Mouse (Mus musculus): Measurements from ENCODE around the gene Tiparp.
A peak's percentile ranks its signal among the peaks of the same experiment; 100 is the strongest.

Tiparp gene

DNA sequence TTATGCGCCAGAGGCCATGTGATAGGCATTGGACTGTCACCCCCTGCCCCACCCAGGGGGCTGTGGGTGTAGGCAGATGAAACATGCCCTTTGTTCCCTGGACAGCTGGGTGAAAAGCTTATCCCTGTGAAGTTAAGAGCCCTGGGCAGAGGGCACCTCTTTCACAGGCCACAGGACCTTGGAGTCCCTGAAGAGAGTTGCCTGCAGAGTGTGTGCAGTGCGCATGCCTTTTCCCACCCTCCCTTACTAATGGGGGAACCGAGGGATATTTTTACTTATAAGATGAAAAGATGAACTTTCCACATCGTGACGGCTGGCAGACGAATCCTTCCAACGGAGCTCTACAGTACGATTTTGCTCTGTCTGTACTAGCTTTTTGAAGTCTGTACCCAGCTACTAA lies 57.1 kb downstream of the Tiparp start:
- no peak for DNase-seq (ENCODE audit: low spot score)

DNA sequence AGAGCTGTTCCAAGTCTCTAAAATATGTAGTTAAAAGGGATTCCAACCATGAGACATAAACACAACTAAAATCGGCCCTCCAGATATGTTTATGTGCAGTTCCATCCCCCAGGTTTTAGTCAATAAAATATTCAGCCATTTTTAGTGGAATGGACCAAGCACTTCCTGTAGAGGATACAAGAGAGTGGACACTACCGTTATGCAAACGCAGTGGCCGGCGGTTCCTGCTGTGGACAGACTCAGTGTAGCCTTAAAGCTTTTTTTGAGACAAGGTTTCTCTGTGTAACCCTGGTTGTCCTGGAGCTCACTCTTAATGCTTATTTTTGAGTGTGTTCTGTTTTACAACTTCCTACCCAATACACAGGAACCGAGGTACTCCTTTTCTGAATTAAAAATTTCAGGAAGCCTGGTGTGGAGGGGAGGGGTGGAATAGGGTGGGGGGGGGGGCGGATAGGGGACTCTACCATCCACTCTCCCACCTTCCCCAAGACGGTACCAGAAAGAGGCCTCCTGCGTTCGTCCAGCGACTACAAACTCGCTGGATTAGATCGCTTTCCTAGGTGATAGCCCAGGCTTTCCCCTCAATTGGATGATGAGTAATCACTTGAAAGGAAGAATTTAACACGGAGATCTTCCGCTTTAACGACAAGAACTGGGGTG lies 57.7 kb downstream of the Tiparp start:
- no peak for DNase-seq (ENCODE audit: low spot score)

DNA sequence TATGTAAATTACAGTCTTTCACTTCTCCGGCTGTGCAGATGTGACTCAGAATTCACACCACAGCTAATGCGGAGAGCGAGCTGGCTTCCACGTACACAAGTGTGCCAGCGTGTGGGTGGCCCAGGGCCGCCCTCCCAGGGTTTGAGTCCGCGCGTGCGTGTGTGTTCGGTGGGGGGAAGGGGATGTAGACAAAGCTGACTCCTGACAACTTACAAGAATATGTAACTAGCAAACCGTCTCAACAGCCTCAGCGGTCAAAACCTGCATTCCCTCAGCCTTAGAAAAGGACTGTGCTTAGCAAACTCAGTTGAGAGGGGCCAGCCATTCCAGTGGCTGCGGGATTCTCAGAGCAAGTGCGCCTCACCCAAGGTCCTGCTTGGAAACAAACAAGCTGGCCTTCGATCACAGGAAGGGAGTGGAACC lies 58.3 kb downstream of the Tiparp start:
- DNase-seq (ENCODE audit: low spot score): peak; percentile 1

- no peak for DNase-seq (ENCODE audit: low spot score)
Measured at GRCm38 (mm10) chr3:65586966-65587365, 58.8 kb downstream of the Tiparp start.

- DNase-seq (ENCODE audit: low spot score): no peak
Measured at GRCm38 (mm10) chr3:65588424-65588823, 60.2 kb downstream of the Tiparp start.

DNA sequence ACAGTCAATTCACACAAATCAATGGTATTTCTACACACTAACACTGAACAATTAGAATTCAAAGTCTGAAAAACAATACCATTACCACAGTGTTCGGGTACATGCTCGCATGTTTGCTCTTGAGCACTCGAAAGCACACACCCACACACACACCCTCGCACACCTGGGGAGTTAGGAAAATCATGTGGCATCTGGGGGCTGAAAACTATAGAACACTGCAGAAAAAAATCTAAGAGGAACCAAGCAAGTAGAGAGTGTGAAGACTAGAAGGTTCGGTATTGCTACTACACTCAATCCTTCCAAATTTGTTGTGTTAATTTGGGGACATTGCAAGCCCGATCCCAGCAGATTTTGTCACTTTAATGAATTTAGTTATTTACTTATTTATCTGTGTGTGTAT lies 64.6 kb downstream of the Tiparp start:
- no peak for DNase-seq (ENCODE audit: low spot score)

- no peak for DNase-seq (ENCODE audit: low spot score)
Measured at GRCm38 (mm10) chr3:65594493-65594892, 66.3 kb downstream of the Tiparp start.

- DNase-seq (ENCODE audit: low spot score): no peak
Measured at GRCm38 (mm10) chr3:65595196-65595595, 67.0 kb downstream of the Tiparp start.

GRCm38 (mm10) chr3:65598071-65598830 lies 70.0 kb downstream of the Tiparp start:
- no peak for DNase-seq (ENCODE audit: low spot score)

GRCm38 (mm10) chr3:65599151-65599550 lies 70.9 kb downstream of the Tiparp start:
- DNase-seq (ENCODE audit: low spot score): no peak

GRCm38 (mm10) chr3:65601291-65602050 lies 73.3 kb downstream of the Tiparp start:
- no peak for DNase-seq (ENCODE audit: low spot score)

DNA sequence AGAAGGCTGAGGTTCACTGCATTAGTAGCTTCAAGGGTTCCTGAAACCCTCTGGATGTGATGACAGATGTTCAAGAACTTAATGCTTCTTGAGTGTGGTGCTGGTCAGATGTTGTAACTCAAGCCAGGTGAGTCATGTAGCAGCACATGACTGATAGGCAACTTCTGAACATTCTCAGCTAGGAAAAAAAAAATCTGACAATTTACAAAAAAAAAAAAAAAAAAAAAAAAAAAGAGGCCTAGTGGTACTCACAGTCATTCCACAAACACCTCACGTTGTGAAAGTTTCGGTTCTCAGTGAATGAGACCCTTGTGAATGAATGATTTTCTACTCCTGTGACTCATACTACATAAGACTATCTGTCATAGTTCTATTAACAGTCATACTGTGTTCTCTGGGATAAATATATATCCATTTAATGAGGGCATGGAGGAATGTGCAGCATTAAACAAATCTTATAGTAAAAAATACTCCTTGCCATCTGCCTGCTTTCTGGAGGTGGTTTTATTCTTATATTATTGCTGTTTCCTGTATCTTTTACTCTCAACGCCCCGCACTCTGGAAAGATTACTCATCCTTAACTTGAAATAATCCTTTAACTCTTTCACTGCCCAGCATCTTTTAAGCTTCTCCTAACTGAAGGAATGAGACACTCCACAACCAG lies 75.3 kb downstream of the Tiparp start:
- no peak for DNase-seq (ENCODE audit: low spot score)
